Mouse (Mus musculus) ZHBTc4 (cell line): ENCODE measurements at regions not wholly inside any gene's neighbourhood (a gene's known extent, or its start where the extent isn't known, plus 50 kb on each side); places are given as distances from the start of the nearest gene placed in this dataset.
"Not testable (repeated sequence)": the region's sequence is repeated elsewhere in the genome, so short reads cannot be mapped to it uniquely, and the experiment has no call there.

ENCODE experiments used
- DNase-seq: peaks from one replicate; pipeline ENCODE4 v3.0.0-alpha.2; 2011; ENCODE audit warnings: low read depth, low spot score

DNA sequence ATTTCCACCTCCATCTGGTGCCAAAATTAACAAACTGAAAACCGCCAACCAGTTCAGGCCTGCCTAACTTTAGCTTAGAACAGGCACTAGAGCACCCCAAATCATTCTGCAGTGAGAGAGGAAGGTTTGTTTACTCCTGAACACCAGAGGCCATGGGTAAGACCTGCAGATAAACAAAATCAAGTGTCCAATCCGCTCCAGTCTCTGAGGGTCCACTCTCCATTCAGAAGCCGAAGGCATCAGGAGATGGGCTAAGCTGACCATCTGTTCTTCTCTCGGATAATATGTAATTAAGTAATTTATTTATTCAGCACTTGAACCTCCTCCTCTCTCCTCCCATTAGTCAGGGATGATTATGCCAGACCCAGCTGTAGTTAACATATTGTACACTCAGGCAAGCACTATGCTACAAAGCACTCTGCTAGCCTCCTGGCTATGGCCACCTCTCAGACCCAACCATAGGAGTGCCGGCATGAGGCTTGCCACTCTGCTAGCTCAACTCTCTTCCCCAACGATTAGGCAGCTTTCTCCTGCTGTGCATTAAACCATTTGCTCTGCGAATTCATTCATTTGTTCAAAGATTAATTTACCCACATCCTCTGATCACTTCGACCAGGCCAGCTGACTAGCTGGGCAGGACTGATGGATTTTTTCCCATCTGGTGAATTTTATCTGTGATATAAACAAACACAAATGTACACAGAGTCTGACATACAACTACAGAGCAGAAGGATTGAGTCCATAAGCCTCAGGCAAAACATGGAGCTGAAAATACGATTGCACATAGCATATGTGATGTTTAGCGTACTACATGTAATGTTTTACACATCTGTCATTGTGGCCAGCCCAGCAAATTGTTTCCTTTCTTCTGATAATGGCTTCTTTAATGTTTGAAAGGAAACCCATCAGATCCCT is 184.4 kb downstream of the Mat2b start:
- DNase-seq, result peak; percentile 12

- no peak for DNase-seq
These were observed 203.4 kb downstream of the Mat2b start for GRCm38 (mm10) chr11:40491599-40491998.

GRCm38 (mm10) chr11:40478171-40478570 is 216.8 kb downstream of the Mat2b start:
- DNase-seq, result peak; percentile 82

DNA sequence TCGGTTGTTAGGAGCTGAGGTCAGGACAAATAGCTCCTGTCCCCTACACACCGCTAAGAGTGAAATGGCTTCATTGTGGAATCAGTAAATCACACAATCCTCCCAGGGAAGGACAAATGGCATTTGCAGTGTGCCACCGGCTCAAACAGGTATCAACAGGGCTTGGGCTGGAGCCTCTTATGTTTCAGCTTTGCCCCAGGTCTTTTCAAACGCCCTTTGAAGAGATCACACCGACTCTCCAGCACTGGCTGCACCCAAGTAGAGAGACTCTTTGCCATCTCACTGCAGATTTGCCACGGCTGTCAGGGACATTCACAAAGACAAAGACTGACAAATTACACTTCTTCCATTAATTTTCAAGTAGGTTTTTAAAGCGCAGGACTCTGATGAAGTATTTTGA is 217.7 kb downstream of the Mat2b start:
- peak; percentile 81 for DNase-seq

- DNase-seq, result peak; percentile 59
These were observed 225.8 kb downstream of the Mat2b start for GRCm38 (mm10) chr11:40469080-40469705.

DNA sequence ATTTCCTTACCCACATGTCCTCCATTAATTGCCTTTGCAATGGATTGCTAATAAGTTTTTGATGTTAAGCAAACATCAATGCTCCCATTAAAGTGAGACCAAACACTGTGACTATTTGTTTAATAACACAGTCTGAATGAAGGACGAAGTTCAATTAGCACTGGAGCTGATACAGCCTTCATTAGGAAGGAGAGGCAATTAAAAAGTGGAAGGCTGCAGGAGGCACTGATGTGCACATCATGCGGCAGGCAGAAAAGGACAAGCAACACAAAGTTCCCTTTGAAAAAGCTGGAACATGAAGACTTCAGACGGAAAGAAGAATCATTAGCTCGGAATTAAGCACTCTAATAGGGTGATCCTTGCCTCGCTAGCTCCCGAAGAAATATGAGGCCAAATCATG is 238.4 kb downstream of the Mat2b start:
- DNase-seq, result no peak

GRCm38 (mm10) chr11:40454994-40455393 is 240.0 kb downstream of the Mat2b start:
- not testable (repeated sequence) for DNase-seq

DNA sequence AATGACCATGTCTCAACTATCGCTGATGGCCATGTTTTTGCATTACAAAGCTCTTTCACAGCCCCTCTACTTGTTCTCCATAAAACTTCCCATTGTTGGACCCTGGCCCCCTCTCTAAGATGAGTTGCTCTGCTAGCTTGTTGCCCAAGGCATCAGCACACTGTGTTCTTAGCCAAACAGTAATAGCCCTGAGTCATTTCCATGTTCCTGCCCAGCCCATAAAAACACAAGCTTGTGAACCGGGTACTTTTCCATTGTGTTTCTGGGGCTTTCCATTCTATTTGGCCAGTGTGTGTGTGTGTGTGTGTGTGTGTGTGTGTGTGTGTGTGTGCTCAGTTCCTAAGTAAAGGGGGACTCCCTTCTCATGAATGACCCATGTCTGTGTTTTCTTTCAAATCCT is 248.2 kb downstream of the Mat2b start:
- DNase-seq, result no peak

GRCm38 (mm10) chr11:40434002-40434401 is 261.0 kb downstream of the Mat2b start:
- DNase-seq, result no peak

GRCm38 (mm10) chr11:40428858-40429257 is 266.1 kb downstream of the Mat2b start:
- DNase-seq, result no peak

DNA sequence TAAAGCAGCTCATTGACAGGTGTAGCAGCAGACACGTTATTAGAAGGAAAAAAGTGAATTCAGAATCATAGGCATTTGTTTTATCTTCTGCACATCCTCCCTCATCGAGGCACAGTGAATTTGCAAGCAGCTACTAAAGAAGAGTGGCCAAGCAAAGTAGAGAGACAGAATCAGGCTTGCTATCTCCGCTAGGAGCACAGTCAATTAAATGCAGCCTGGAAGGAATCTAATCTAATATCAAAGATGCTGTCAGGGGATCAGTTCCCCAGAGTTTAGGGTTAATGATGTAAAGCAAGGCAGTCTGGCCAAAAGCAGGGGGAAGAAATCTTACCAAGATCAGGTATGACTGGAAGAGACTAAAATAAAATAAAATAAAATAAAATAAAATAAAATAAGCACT is 270.7 kb downstream of the Mat2b start:
- DNase-seq, result no peak

- DNase-seq, result no peak
These were observed 287.4 kb downstream of the Mat2b start for GRCm38 (mm10) chr11:40407571-40407970.

GRCm38 (mm10) chr11:40402249-40402648 is 292.8 kb downstream of the Mat2b start:
- DNase-seq, result no peak

DNA sequence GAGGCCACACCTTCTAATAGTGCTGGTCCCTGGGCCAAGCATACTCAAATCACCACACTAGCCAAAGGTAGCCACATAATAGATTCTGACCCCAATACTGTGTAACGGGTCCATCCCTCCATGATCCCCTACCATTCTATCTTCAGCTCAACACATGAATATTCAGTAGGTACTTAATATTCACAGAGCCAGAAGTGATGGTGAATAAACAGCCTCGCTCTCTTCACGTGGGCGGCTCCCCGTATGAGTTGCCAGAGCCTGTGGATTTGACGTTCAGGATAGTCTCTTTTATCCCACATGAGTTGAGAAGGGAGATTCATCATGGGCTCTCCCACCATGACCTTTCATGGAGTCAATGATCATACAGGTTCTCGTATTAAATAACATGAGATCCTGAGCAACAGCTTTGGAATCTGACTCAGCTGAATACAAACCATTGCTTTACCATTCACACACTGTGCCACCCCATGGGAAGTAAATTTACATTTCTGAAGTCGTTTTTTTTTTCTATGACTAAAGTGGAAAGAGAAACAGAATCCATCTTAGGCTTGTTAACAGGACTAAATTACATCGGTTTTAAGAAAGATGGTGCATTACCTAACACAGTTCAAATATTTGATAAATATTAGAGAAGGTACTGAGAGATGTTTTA is 297.4 kb downstream of the Mat2b start:
- DNase-seq, result no peak

- no peak for DNase-seq
These were observed 299.7 kb downstream of the Mat2b start for GRCm38 (mm10) chr11:40395331-40395730.

GRCm38 (mm10) chr11:40394864-40395266 is 300.1 kb downstream of the Mat2b start:
- DNase-seq, result no peak

GRCm38 (mm10) chr11:40394283-40394758 is 300.7 kb downstream of the Mat2b start:
- no peak for DNase-seq

DNA sequence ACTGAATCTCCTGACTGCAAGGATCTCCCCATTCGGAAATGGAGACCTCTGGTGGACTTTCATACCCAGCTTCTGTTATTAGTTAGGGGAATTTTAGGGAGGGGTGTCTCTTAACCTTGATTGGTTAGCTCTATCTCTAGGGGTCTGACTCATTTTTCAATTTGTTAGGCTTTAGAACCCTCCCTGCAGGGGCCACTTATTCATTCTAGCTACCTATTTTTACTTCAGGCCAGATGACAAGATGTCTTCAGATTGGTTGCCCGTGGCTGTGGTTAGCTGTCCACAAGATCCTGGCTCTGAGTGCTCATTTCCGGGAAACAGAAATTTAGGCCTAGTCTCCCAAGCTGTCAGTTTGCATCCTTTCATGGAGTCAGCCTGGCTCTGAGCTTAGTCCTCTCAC is 314.3 kb downstream of the Mat2b start:
- no peak for DNase-seq

- no peak for DNase-seq
These were observed 323.3 kb downstream of the Mat2b start for GRCm38 (mm10) chr11:40371696-40372095.

DNA sequence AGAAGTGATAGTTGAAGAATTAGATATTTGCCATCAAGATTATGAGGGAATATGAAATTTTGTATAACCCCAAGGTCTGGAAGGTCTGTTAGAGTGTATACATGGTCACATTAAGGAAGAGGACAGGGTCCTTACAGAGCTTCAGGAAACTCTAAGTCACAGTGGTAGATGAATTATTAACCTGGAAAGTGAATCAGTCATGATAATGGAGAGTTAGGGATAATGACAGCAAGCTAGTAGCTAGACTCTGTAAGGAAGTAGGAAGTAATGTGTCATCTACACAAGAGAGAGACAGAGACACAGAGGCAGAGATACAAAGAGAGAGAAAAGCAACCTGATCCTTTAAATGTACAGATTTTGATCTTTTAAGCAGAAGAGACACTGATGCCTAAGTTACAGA is 328.4 kb downstream of the Mat2b start:
- no peak for DNase-seq

- DNase-seq, result no peak
These were observed 332.3 kb downstream of the Mat2b start for GRCm38 (mm10) chr11:40362530-40363185.
